Mouse (Mus musculus): ENCODE data around the gene Cnga1. TPM values are rescaled to one million over a fixed set of nuclear protein-coding genes. Genes with fewer than 3 reads are reported as not detected.

The Cnga1 gene
- total and polyA plus RNA-seq, 3 experiments = not detected

DNA sequence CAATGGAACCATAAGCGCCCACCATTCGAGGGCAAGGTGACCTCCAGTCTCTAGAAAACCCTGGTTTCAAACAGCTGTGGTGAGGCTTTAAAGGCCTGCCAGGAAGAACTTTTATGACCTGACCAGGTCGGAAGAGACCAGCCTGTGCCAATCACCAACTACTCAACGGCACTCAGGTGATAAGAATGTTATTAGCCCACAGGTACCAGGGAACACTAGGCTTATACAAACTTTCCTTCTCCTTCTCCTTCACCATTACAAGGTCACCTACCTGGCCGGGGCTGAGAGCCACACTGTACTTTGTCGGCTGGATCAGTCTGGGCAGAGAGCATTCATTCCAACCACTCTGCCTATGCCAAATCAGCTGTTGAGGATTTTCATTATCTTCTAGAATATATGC lies 37.4 kb upstream of the Cnga1 start:
- TF ChIP-seq MXI1 (IDR thresholded peaks at IDR 0.05; ENCODE audit: low read depth, low read length) = no peak
- TF ChIP-seq NELFE (IDR thresholded peaks at IDR 0.05; ENCODE audit: low read depth, low read length) = no peak
- no peak for TF ChIP-seq PAX5 (IDR thresholded peaks at IDR 0.05; ENCODE audit: low read length)
- no peak for TF ChIP-seq HCFC1 (IDR thresholded peaks at IDR 0.05; ENCODE audit: low read depth, low read length)
- TF ChIP-seq SIN3A (IDR thresholded peaks at IDR 0.05; ENCODE audit: low read length) = no peak
- no peak overlapping the region for H3K4me3 ChIP-seq (replicated peaks in 1 of 3; ENCODE audit: low read depth in 2 of 3, low read length in 2 of 3, poor library complexity in 1 of 3)
- no peaks in the 10 kb centered on the region for H3K79me2 ChIP-seq (replicated peaks; ENCODE audit: control insufficient read depth, extremely low read depth, insufficient read depth, poor library complexity, severe bottlenecking)
- no peak for DNase-seq (ENCODE audit: extremely low read depth)
- H3K36me3 ChIP-seq (replicated peaks in 1 of 2; ENCODE audit: control insufficient read depth in 1 of 2, insufficient read depth in 1 of 2, low read length in 1 of 2) = no peaks in the 10 kb centered on the region
- H3K27ac ChIP-seq (ENCODE audit: insufficient read depth, low read depth) = no peak overlapping the region
- no peaks in the 10 kb centered on the region for H3K27me3 ChIP-seq (replicated peaks)
- no peak overlapping the region for H3K4me2 ChIP-seq (ENCODE audit: insufficient read depth, low read depth, poor library complexity, severe bottlenecking)
- in situ Hi-C loops (cut with MboI; ENCODE audit: low pct_ligation_motif_present, low pct_unique_long_range_greater_than_20kb, low sequenced_read_pairs) = no loop called here
- H3K4me1 ChIP-seq (ENCODE audit: control insufficient read depth in 1 of 2, insufficient read depth in 2 of 2) = 0 out of 4 replicates have a peak, but pooled peaks cover 0 to 2% of the 10 kb centered on the region in 2 experiments
- H3K9ac ChIP-seq (ENCODE audit: insufficient read depth, low read depth) = no peak overlapping the region
- dilution Hi-C loops (cut with MboI; ENCODE audit: extremely low pct_ligation_motif_present, extremely low pct_unique_long_range_greater_than_20kb, low sequenced_read_pairs) = no loop called here
- H3K9me3 ChIP-seq (replicated peaks; ENCODE audit: low read length) = peaks cover 4% of the 10 kb centered on the region

DNA sequence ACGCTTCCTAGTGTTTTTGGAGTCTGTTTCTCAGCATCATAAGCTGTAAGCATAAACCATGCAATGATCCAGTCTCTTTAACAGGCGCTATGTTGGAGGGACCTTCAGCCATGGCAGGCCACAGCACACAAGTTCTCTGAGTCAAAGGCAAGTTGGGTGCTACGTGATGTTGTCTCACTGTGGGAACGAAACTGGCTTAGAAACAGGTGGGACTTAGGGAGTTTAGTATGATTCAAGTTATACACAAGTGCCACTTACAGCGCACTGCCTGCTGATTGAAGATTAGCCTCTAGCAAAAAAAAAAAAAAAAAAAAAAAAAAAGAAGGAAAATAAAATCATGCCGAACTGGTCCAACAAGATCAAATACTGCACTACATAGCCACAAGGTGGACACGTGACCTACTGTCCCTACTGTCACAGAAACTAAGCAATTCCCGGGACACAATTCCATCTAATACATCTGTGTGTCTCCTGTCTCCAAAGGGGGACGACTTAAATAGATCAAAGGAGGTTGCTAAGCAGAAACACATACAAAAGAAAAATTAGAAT lies 31.0 kb upstream of the Cnga1 start:
- TF ChIP-seq POLR2A (IDR thresholded peaks at IDR 0.05; ENCODE audit: low read depth, low read length) = no peak
- TF ChIP-seq NELFE (IDR thresholded peaks at IDR 0.05; ENCODE audit: low read depth, low read length) = no peak
- TF ChIP-seq ZKSCAN1 (IDR thresholded peaks at IDR 0.05; ENCODE audit: borderline replicate concordance, low read depth, low read length) = no peak
- no peak for TF ChIP-seq CHD2 (IDR thresholded peaks at IDR 0.05; ENCODE audit: low read length)
- Histone ChIP-seq H3K79me2 (replicated peaks; ENCODE audit: control insufficient read depth, extremely low read depth, insufficient read depth, poor library complexity, severe bottlenecking) (no peaks in the 10 kb centered on the region), H3K27me3 (replicated peaks) (no peaks in the 10 kb centered on the region), H3K4me2 (ENCODE audit: insufficient read depth, low read depth, poor library complexity, severe bottlenecking) (no peak overlapping the region), H3K36me3 (replicated peaks in 1 of 2; ENCODE audit: control insufficient read depth in 1 of 2, insufficient read depth in 1 of 2, low read length in 1 of 2) (no peaks in the 10 kb centered on the region), H3K27ac (ENCODE audit: insufficient read depth, low read depth) (no peak overlapping the region), H3K4me3 (replicated peaks in 1 of 3; ENCODE audit: low read depth in 2 of 3, low read length in 2 of 3, poor library complexity in 1 of 3) (no peak overlapping the region), H3K9ac (ENCODE audit: insufficient read depth, low read depth) (no peak overlapping the region), H3K4me1 (ENCODE audit: control insufficient read depth in 1 of 2, insufficient read depth in 2 of 2) (no peaks in the 10 kb centered on the region), H3K9me3 (replicated peaks; ENCODE audit: low read length) (no peaks in the 10 kb centered on the region)
- in situ Hi-C loops (cut with MboI; ENCODE audit: low pct_ligation_motif_present, low pct_unique_long_range_greater_than_20kb, low sequenced_read_pairs) = no loop called here
- dilution Hi-C loops (cut with MboI; ENCODE audit: extremely low pct_ligation_motif_present, extremely low pct_unique_long_range_greater_than_20kb, low sequenced_read_pairs) = no loop called here
- no peak for DNase-seq (ENCODE audit: extremely low read depth)

- no peaks in the 10 kb centered on the region for H3K4me1 ChIP-seq (ENCODE audit: control insufficient read depth in 1 of 2, insufficient read depth in 2 of 2)
- no peak for TF ChIP-seq POLR2AphosphoS2 (IDR thresholded peaks at IDR 0.05; ENCODE audit: low read depth, low read length)
- no peak for TF ChIP-seq GABPA (IDR thresholded peaks at IDR 0.05; ENCODE audit: insufficient replicate concordance, low read depth, low read length)
- no peak for TF ChIP-seq EP300 (IDR thresholded peaks at IDR 0.05; ENCODE audit: low read length)
- no peak for TF ChIP-seq JUND (conservative IDR thresholded peaks at IDR 0.05; ENCODE audit: low read depth, low read length)
- TF ChIP-seq JUN (IDR thresholded peaks at IDR 0.05; ENCODE audit: insufficient read depth, low read depth, low read length) = no peak
- TF ChIP-seq PAX5 (IDR thresholded peaks at IDR 0.05; ENCODE audit: low read length) = no peak
- no peak for TF ChIP-seq KAT2A (IDR thresholded peaks at IDR 0.05; ENCODE audit: insufficient replicate concordance, low read length)
- no peak for TF ChIP-seq ZNF384 (IDR thresholded peaks at IDR 0.05; ENCODE audit: low read depth, low read length)
Observed at GRCm38 (mm10) chr5:72671017-72671699, 27.1 kb upstream of the Cnga1 start.

More at GRCm38 (mm10) chr5:72671017-72671699, 27.1 kb upstream of the Cnga1 start:
- in situ Hi-C loops (cut with MboI; ENCODE audit: low pct_ligation_motif_present, low pct_unique_long_range_greater_than_20kb, low sequenced_read_pairs) (no loop called here), dilution Hi-C loops (cut with MboI; ENCODE audit: extremely low pct_ligation_motif_present, extremely low pct_unique_long_range_greater_than_20kb, low sequenced_read_pairs) (no loop called here)
- H3K36me3 ChIP-seq (replicated peaks in 1 of 2; ENCODE audit: control insufficient read depth in 1 of 2, insufficient read depth in 1 of 2, low read length in 1 of 2) = no peaks in the 10 kb centered on the region
- H3K9me3 ChIP-seq (replicated peaks; ENCODE audit: low read length) = no peaks in the 10 kb centered on the region
- no peak for DNase-seq (ENCODE audit: extremely low read depth)
- H3K9ac ChIP-seq (ENCODE audit: insufficient read depth, low read depth) = no peak overlapping the region
- H3K79me2 ChIP-seq (replicated peaks; ENCODE audit: control insufficient read depth, extremely low read depth, insufficient read depth, poor library complexity, severe bottlenecking) = no peaks in the 10 kb centered on the region
- H3K4me3 ChIP-seq (replicated peaks in 1 of 3; ENCODE audit: low read depth in 2 of 3, low read length in 2 of 3, poor library complexity in 1 of 3) = no peak overlapping the region
- no peak overlapping the region for H3K4me2 ChIP-seq (ENCODE audit: insufficient read depth, low read depth, poor library complexity, severe bottlenecking)
- H3K27ac ChIP-seq (ENCODE audit: insufficient read depth, low read depth) = no peak overlapping the region
- no peaks in the 10 kb centered on the region for H3K27me3 ChIP-seq (replicated peaks)
